Mouse (Mus musculus): ENCODE measurements at regions not wholly inside any gene's neighbourhood (a gene's known extent, or its start where the extent isn't known, plus 50 kb on each side); places are given as distances from the start of the nearest gene placed in this dataset.

DNA sequence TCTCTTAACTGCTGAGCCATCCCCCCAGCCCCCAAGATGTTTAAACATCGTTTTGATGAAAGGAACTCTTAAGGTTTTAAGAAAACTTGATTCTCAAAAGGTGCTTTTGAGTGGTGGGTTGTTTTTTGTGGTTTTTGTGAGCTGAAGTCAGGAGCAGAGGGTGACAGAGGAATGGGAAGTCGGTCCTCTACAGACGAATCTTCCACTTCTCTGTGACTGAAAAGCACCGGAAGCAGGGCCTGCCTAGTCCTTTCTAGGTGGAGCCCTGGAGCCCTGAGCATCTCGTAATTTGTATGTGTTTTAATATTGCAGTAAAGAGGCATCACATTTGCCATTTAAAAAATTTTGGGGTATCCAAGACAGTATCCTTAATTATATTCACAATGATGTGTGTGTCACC lies 72.7 kb upstream of the Enpp6 start:
- TF ChIP-seq POLR2A (IDR thresholded peaks at IDR 0.05; ENCODE audit: low read depth, low read length) (no peak), CTCF (IDR thresholded peaks at IDR 0.05; ENCODE audit: extremely low read depth, insufficient read length, insufficient replicate concordance, low read depth, low read length) (no peak)

Measured in small intestine, adult 2 months (tissue).